Mouse (Mus musculus) kidney, postnatal 0 days (tissue): ENCODE results near the gene Coasy. TPM values are rescaled to one million over a fixed set of nuclear protein-coding genes. Genes with fewer than 3 reads are reported as not detected.

ENCODE experiments used
- ATAC-seq: fragments of 200-750 bp; cut with Nextera tagmentation; replicated peaks from 2 replicates; pipeline ENCODE4 v1.8.0; 2017; ENCODE audit warnings: low read depth, moderate number of reproducible peaks, moderate TSS enrichment, moderate library complexity; ENCODE audit not compliant: low FRiP score
- DNase-seq: peaks from one replicate; pipeline ENCODE4 v3.0.0-alpha.2; 2016; ENCODE audit warnings: low spot score
- H3K27ac ChIP-seq: fragments of 300-500 bp; sonication (generic); 2 replicates; pipeline ENCODE4 v1.5.1; 2014; ENCODE audit warnings: mild to moderate bottlenecking
- H3K27me3 ChIP-seq: fragments of 300-500 bp; sonication (generic); 2 replicates; pipeline ENCODE4 v1.6.1; 2014; ENCODE audit warnings: low read length, mixed read lengths; ENCODE audit not compliant: insufficient read depth
- H3K36me3 ChIP-seq: fragments of 300-500 bp; sonication (generic); 2 replicates; pipeline ENCODE4 v1.6.1; 2014; ENCODE audit warnings: low read length, mixed read lengths; ENCODE audit not compliant: insufficient read depth
- H3K4me1 ChIP-seq: fragments of 300-500 bp; sonication (generic); replicated peaks from 2 replicates; pipeline ENCODE4 v1.6.1; 2014; ENCODE audit warnings: antibody characterized with exemption, low read length, mixed read lengths; ENCODE audit not compliant: insufficient read depth
- H3K4me2 ChIP-seq: fragments of 300-500 bp; sonication (generic); 2 replicates; pipeline ENCODE4 v1.6.1; 2014; ENCODE audit warnings: mild to moderate bottlenecking, low read length, moderate library complexity, mixed read lengths
- H3K4me3 ChIP-seq: fragments of 300-500 bp; sonication (generic); replicated peaks from 2 replicates; pipeline ENCODE4 v1.5.1; 2014; ENCODE audit warnings: low read depth, low read length
- H3K9ac ChIP-seq: fragments of 300-500 bp; sonication (generic); 2 replicates; pipeline ENCODE4 v1.6.1; 2014; ENCODE audit warnings: low read depth, low read length
- H3K9me3 ChIP-seq: fragments of 300-500 bp; sonication (generic); replicated peaks from 2 replicates; pipeline ENCODE4 v1.6.1; 2016; ENCODE audit warnings: low read length, inconsistent platforms, mixed read lengths
- CTCF ChIP-seq: IDR thresholded peaks from 2 replicates; pipeline ENCODE4 v1.5.1; 2016; ENCODE audit warnings: antibody characterized with exemption, low read depth, mild to moderate bottlenecking, moderate library complexity
- WGBS: fragments of 180-500 bp; shearing (Covaris S2); extraction: QIAGEN DNeasy Blood & Tissue Kit; methylation state at CpG from one replicate; pipeline ENCODE4 v1.1.7; 2014; 5-methylcytosine and 5-hydroxymethylcytosine counted together
- polyA plus RNA-seq: library from polyadenylated mRNA; unstranded; fragments of >200 nt; fragmentation: Nextera tagmentation; extraction: Ambion mirVana; gene quantifications from 2 replicates; pipeline ENCODE4 v1.2.1, GENCODE M21; 2015

Coasy gene
- polyA plus RNA-seq, 1 experiment from 2014 or later = 55.3 TPM

DNA sequence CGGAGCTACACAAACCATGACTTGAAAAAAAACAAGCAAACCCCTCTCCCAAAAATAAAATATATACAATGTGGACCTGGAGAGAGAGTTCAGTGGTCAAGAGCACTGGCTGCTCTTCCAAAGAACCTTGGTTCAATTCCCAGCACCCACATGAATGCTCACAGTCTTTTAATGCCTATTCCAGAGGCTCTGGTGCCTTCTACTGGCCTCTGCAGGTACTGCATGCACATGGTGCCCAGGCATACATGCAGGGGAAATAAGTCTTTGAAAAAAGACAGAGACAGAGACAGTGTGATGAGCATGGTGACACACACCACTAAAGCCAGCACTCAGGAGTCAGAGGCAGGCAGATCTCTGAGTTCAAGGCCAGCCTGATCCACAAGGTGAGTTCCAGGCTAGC, 28.4 kb upstream of the Coasy start:
- ATAC-seq (no peak), DNase-seq (no peak)
- 0 out of 2 replicates have a peak, but pooled peaks cover 4% of the 10 kb centered on the region for H3K4me1 ChIP-seq
- H3K9me3 ChIP-seq = no peaks in the 10 kb centered on the region
- peak; percentile 50 for TF ChIP-seq CTCF
- 97% methylated on average over 1 of the region's 1 CpGs for WGBS
- H3K4me2 ChIP-seq = no peak overlapping the region
- H3K4me3 ChIP-seq = no peak overlapping the region
- H3K9ac ChIP-seq = no peak overlapping the region
- H3K36me3 ChIP-seq = peaks cover 18% of the 10 kb centered on the region
- no peaks in the 10 kb centered on the region for H3K27me3 ChIP-seq
- no peak overlapping the region for H3K27ac ChIP-seq

DNA sequence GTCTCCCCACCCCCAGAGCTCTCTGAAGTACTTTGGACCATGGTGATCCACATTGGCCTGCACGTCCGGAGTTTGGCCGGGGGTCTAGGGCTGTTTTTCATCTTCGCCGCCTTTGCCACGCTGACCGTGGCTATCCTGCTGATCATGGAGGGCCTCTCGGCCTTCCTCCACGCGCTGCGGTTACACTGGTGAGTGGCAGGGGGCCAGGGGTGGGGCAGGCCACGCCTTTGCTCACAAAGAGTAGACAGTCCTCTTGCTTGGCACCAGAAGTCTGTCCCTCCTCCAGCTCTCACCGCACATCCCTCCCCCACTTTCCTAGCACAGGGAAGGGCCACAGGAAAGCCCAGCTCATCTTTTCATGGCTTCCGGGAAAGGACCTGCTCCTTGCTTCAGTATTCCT, 26.9 kb upstream of the Coasy start:
- H3K4me3 ChIP-seq = no peak overlapping the region
- ATAC-seq = no peak
- 76% methylated on average over 14 of the region's 14 CpGs for WGBS
- H3K36me3 ChIP-seq = peaks cover 7% of the 10 kb centered on the region
- DNase-seq = no peak
- no peak overlapping the region for H3K4me2 ChIP-seq
- no peak for TF ChIP-seq CTCF
- H3K9ac ChIP-seq = 0 out of 2 replicates have a peak overlapping the region, but pooled peaks have one; percentile 13
- H3K9me3 ChIP-seq = no peaks in the 10 kb centered on the region
- peaks cover 7% of the 10 kb centered on the region; the same call in 1 of the 2 replicates for H3K4me1 ChIP-seq
- no peak overlapping the region for H3K27ac ChIP-seq
- H3K27me3 ChIP-seq = no peaks in the 10 kb centered on the region

DNA sequence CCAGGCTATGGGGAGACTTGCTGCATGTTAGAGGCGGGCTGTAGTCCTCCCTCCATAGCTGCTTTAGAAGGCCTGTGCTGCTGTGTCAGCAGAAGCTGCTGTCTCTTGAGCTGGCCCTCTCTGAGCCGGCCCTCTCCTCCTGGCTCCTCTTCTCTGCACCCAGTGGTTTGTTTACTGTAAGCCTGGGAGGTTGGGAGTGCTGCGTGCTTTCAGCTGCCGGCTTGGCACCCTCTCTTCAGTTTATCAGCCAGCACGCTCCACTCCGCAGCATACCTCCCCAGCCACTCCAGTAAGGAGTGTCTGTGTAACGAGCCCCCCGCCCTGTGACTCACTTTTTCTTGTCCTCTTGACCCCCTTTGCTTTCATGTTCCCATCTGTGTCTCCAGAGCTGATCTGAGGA, 25.5 kb upstream of the Coasy start:
- Histone ChIP-seq H3K9ac (no peak overlapping the region), H3K4me1 (peaks cover 7% of the 10 kb centered on the region; the same call in 1 of the 2 replicates), H3K27ac (peak overlapping the region; percentile 50), H3K27me3 (no peaks in the 10 kb centered on the region), H3K36me3 (peaks cover 3% of the 10 kb centered on the region; the same call in 1 of the 2 replicates), H3K4me3 (no peak overlapping the region), H3K9me3 (no peaks in the 10 kb centered on the region), H3K4me2 (no peak overlapping the region)
- ATAC-seq (no peak; the same call in 1 of the 2 replicates), DNase-seq (no peak)
- WGBS = 41% methylated on average over 8 of the region's 8 CpGs
- TF ChIP-seq CTCF = no peak

DNA sequence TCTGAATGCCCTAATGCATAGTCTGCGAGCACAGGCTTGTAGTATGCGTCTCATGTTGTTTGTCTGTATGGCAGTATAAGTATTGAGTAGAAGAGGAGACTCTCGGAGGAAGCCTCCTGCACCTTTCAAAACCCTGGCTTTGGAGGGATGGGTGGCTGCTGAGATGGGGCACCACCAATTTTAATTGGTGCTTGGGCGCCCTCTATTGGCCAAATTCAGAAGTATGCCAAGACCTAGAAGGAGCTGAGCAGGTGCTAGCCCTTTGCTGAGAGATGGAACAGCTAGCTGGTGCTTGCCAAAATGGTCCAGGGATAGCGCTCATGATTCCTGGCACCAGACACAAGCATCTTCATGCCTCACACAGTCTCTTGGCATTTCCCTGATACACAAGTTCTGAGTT, 24.5 kb upstream of the Coasy start:
- no peak overlapping the region for H3K27ac ChIP-seq
- H3K9me3 ChIP-seq = no peaks in the 10 kb centered on the region
- no peaks in the 10 kb centered on the region for H3K27me3 ChIP-seq
- ATAC-seq (0 out of 2 replicates have a peak, but pooled peaks have one; percentile 16), DNase-seq (peak; percentile 86)
- H3K36me3 ChIP-seq = peaks cover 7% of the 10 kb centered on the region; the same call in 1 of the 2 replicates
- WGBS = 34% methylated on average over 5 of the region's 5 CpGs
- H3K4me3 ChIP-seq = no peak overlapping the region
- no peak overlapping the region for H3K9ac ChIP-seq
- H3K4me2 ChIP-seq = no peak overlapping the region
- peaks cover 8% of the 10 kb centered on the region for H3K4me1 ChIP-seq
- TF ChIP-seq CTCF = peak; percentile 84

DNA sequence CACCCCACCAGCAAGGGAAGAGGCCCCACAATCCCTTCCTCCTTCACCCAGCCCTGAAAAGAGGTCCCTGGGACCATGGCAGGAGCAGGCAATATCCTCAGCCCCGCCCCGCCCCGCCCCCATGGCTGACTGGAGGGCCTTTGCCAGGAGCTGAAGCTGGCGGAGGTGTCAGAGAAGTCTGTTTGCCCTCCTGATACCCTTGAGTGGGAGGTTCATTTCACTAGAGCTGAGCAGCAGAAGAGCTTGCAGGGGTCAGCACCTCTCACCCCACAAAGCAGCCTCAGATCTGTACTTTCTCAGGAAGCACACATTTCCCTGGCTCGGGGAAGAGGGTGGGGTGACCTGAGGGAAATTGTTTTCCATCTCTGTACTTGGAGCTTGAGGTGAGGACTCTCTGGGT, 23.6 kb upstream of the Coasy start:
- WGBS = 44% methylated on average over 5 of the region's 5 CpGs
- no peak for TF ChIP-seq CTCF
- H3K9ac ChIP-seq = no peak overlapping the region
- H3K4me2 ChIP-seq = no peak overlapping the region
- H3K36me3 ChIP-seq = peaks cover 4% of the 10 kb centered on the region; the same call in 1 of the 2 replicates
- H3K9me3 ChIP-seq = no peaks in the 10 kb centered on the region
- H3K27ac ChIP-seq = peak overlapping the region; percentile 81; the same call in 1 of the 2 replicates
- peaks cover 17% of the 10 kb centered on the region for H3K4me1 ChIP-seq
- no peaks in the 10 kb centered on the region for H3K27me3 ChIP-seq
- no peak; the same call in 1 of the 2 replicates for ATAC-seq
- H3K4me3 ChIP-seq = no peak overlapping the region
- DNase-seq = peak; percentile 19

DNA sequence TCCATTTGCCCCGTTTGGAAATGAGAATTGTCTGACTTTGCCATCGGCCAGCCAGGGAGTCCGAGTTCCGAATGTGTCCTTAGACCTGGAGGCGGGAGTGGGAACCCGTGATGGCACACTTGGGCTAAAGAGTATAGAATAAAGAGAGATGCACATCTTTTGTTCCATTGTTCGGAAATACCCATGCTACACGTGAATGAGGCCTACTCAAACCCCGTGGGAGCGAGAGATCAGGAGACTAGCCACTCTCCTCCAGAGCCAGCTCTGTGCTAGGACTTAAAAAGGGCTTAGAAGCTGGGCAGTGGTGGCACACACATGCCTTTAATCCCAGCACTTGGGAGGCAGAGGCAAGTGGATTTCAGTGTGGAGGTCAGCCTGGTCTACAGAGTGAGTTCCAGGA, 22.9 kb upstream of the Coasy start:
- Histone ChIP-seq H3K27ac (peak overlapping the region; percentile 81), H3K9ac (no peak overlapping the region), H3K4me3 (no peak overlapping the region), H3K27me3 (no peaks in the 10 kb centered on the region), H3K4me2 (no peak overlapping the region), H3K4me1 (peaks cover 23% of the 10 kb centered on the region), H3K36me3 (peaks cover 4% of the 10 kb centered on the region; the same call in 1 of the 2 replicates), H3K9me3 (no peaks in the 10 kb centered on the region)
- DNase-seq (no peak), ATAC-seq (no peak)
- 72% methylated on average over 10 of the region's 10 CpGs for WGBS
- TF ChIP-seq CTCF = no peak

DNA sequence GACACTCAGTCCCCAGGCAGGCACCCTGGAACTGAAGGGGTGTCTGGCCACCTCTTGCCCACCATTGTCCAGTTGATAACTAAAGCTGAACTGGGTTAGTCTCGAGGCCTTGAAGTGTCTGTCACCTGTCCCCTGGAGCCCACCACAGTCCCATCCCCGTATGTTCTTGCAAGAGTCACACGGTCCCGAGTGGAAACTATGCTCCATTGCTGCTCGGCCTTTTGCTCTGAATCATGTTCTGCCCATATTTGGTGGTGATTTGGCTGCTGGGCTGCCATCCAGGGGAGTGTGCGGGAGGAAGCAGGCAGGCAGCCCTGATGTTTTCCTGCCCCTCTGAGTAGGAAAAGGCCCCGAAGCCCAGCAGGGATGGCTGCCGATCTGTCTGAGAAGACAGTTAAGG, 22.2 kb upstream of the Coasy start:
- peak; percentile 74 for DNase-seq
- peak overlapping the region; percentile 81 for H3K27ac ChIP-seq
- no peaks in the 10 kb centered on the region for H3K9me3 ChIP-seq
- H3K36me3 ChIP-seq = peaks cover 4% of the 10 kb centered on the region; the same call in 1 of the 2 replicates
- 34% methylated on average over 8 of the region's 8 CpGs for WGBS
- no peak overlapping the region for H3K4me2 ChIP-seq
- H3K27me3 ChIP-seq = no peaks in the 10 kb centered on the region
- H3K9ac ChIP-seq = no peak overlapping the region
- no peak overlapping the region for H3K4me3 ChIP-seq
- TF ChIP-seq CTCF = no peak; the same call in 1 of the 2 replicates
- H3K4me1 ChIP-seq = peaks cover 23% of the 10 kb centered on the region
- ATAC-seq = no peak
